Mouse (Mus musculus) neural tube, embryonic 15.5 days (tissue): ENCODE data around the gene Erbb3. TPM values are rescaled to one million over a fixed set of nuclear protein-coding genes. Genes with fewer than 3 reads are reported as not detected.

Source experiments
- ATAC-seq: fragments of 200-750 bp; cut with Nextera tagmentation; 2 replicates; pipeline ENCODE4 v1.8.0; 2017; ENCODE audit warnings: mild to moderate bottlenecking, moderate TSS enrichment, moderate library complexity; ENCODE audit not compliant: low FRiP score
- H3K27ac ChIP-seq: fragments of 300-500 bp; sonication (generic); replicated peaks from 2 replicates; pipeline ENCODE4 v1.5.1; 2015; ENCODE audit warnings: mild to moderate bottlenecking, inconsistent platforms
- H3K27me3 ChIP-seq: fragments of 300-500 bp; sonication (generic); replicated peaks from 2 replicates; pipeline ENCODE4 v1.6.1; 2015; ENCODE audit warnings: inconsistent platforms
- H3K36me3 ChIP-seq: fragments of 300-500 bp; sonication (generic); 2 replicates; pipeline ENCODE4 v1.6.1; 2015; ENCODE audit warnings: inconsistent platforms
- H3K4me1 ChIP-seq: fragments of 300-500 bp; sonication (generic); 2 replicates; pipeline ENCODE4 v1.6.1; 2015; ENCODE audit warnings: inconsistent platforms
- H3K4me2 ChIP-seq: fragments of 300-500 bp; sonication (generic); 2 replicates; pipeline ENCODE4 v1.6.1; 2015; ENCODE audit warnings: inconsistent platforms, mild to moderate bottlenecking, moderate library complexity
- H3K4me3 ChIP-seq: fragments of 300-500 bp; sonication (generic); replicated peaks from 2 replicates; pipeline ENCODE4 v1.5.1; 2015; ENCODE audit warnings: mild to moderate bottlenecking, inconsistent platforms
- H3K9ac ChIP-seq: fragments of 300-500 bp; sonication (generic); replicated peaks from 2 replicates; pipeline ENCODE4 v1.6.1; 2015; ENCODE audit warnings: mild to moderate bottlenecking, inconsistent platforms
- H3K9me3 ChIP-seq: fragments of 300-500 bp; sonication (generic); replicated peaks from 2 replicates; pipeline ENCODE4 v1.6.1; 2016; ENCODE audit warnings: inconsistent platforms
- WGBS: fragments of 180-500 bp; shearing (Covaris S2); methylation state at CpG from one replicate; pipeline ENCODE4 v1.1.7; 2015; ENCODE audit warnings: mixed read lengths; 5-methylcytosine and 5-hydroxymethylcytosine counted together
- microRNA-seq: library from miRNA; unstranded; fragments of <30 nt; microRNA quantifications from one replicate; pipeline ENCODE4, GENCODE M21; 2017
- polyA plus RNA-seq: library from polyadenylated mRNA; unstranded; fragments of >200 nt; fragmentation: Nextera tagmentation; extraction: Ambion mirVana; gene quantifications from 2 replicates; pipeline ENCODE4 v1.2.1, GENCODE M21; 2015

Erbb3 gene
- polyA plus RNA-seq, 1 experiment from 2014 or later, result 3.1 TPM

DNA sequence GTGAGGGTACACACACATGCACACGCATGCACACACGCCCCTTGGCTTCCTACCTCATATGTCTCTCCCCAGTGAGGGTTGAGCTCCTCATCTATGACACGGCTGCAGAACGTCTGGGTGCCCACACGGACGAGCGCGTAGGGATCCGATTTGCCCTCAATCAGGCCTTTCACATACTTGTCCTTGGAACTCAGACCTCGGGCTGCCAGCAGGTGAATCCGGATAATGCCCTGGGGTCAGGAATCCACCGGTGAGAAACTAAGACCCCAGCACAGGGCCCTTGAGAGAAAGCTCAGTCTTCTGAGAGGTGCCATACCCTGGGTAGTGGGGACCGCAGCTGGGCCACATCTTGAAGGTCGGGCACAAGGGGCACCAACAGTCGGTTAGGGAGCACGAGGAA lies 68.9 kb downstream of the Erbb3 start:
- 89% methylated on average over 16 of the region's 16 CpGs for WGBS
- H3K4me3 ChIP-seq, result no peak overlapping the region
- H3K9me3 ChIP-seq, result no peaks in the 10 kb centered on the region
- ATAC-seq, result no peak
- H3K27ac ChIP-seq, result no peak overlapping the region
- H3K36me3 ChIP-seq, result peaks cover 20% of the 10 kb centered on the region
- H3K4me2 ChIP-seq, result no peak overlapping the region
- peaks cover 19% of the 10 kb centered on the region for H3K4me1 ChIP-seq
- H3K27me3 ChIP-seq, result peaks cover 12% of the 10 kb centered on the region; the same call in 1 of the 2 replicates
- no peak overlapping the region for H3K9ac ChIP-seq

DNA sequence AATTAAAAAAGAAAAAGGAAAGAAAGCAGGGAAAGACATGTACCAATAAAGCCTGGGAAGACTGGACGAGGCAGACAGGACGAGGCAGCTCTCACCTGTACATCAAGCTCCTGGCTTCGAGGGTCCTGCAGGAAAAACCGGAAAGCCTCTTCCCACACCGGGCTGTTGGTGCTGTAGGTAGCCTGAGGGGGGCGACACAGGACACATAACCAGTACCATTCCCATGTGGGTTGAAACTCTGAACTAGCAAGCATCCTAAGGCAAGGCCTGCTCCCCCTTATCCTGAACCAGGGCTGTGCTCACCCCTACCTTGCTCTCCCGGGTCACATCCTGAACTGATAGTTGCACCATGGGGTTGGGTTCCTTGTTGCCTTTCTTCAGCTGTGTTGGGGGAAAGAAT lies 70.6 kb downstream of the Erbb3 start:
- Histone ChIP-seq H3K4me2 (no peak overlapping the region), H3K9ac (no peak overlapping the region), H3K36me3 (peaks cover 22% of the 10 kb centered on the region), H3K4me1 (peaks cover 2% of the 10 kb centered on the region; the same call in 1 of the 2 replicates), H3K4me3 (no peak overlapping the region), H3K9me3 (no peaks in the 10 kb centered on the region), H3K27ac (no peak overlapping the region), H3K27me3 (peaks cover 12% of the 10 kb centered on the region; the same call in 1 of the 2 replicates)
- ATAC-seq, result no peak
- WGBS, result 77% methylated on average over 7 of the region's 7 CpGs

Small RNA genes within 50 kb of the gene (microRNA-seq; reads per million reads assigned to microRNA genes)
- gene Gm47275, result not detected
- not detected for gene Mir6917

Other genes starting within 250 kb of the Erbb3 start
- gene Coq10a, start 220.7 kb downstream of the Erbb3 start, polyA plus RNA-seq, result 34.6 and 40.8 TPM in 2 replicates
- 11.2 and 13.1 TPM in 2 replicates for gene Ankrd52, start 212.5 kb downstream of the Erbb3 start, polyA plus RNA-seq
- 0.68 and 4.4 TPM in 2 replicates for gene Slc39a5, start 188.4 kb downstream of the Erbb3 start, polyA plus RNA-seq
- gene Nabp2, start 178.2 kb downstream of the Erbb3 start, polyA plus RNA-seq, result 128 and 133 TPM in 2 replicates
- 78.3 and 80.5 TPM in 2 replicates for gene Rnf41, start 178.0 kb downstream of the Erbb3 start, polyA plus RNA-seq
- gene Smarcc2, start 130.4 kb downstream of the Erbb3 start, polyA plus RNA-seq, result 138 and 149 TPM in 2 replicates
- gene Myl6, start 95.5 kb downstream of the Erbb3 start, polyA plus RNA-seq, result 999 and 1,090 TPM in 2 replicates
- 7.0 and 7.7 TPM in 2 replicates for gene Myl6b, start 91.0 kb downstream of the Erbb3 start, polyA plus RNA-seq
- gene Esyt1, start 63.8 kb downstream of the Erbb3 start, polyA plus RNA-seq, result 20.7 and 30.0 TPM in 2 replicates
- gene Zc3h10, start 41.9 kb downstream of the Erbb3 start, polyA plus RNA-seq, result 16.0 and 16.2 TPM in 2 replicates
- 2,372 and 2,481 TPM in 2 replicates for gene Rpl41, start 40.3 kb downstream of the Erbb3 start, polyA plus RNA-seq
- 121 and 157 TPM in 2 replicates for gene Pa2g4, start 23.7 kb downstream of the Erbb3 start, polyA plus RNA-seq
- gene Rps26, start 37.1 kb upstream of the Erbb3 start, polyA plus RNA-seq, result 381 and 453 TPM in 2 replicates
- gene Ikzf4, start 56.3 kb upstream of the Erbb3 start, polyA plus RNA-seq, result 15.2 and 17.0 TPM in 2 replicates
- 15.7 and 17.0 TPM in 2 replicates for gene Suox, start 84.4 kb upstream of the Erbb3 start, polyA plus RNA-seq
- 103 and 108 TPM in 2 replicates for gene Rab5b, start 106.6 kb upstream of the Erbb3 start, polyA plus RNA-seq
- 0.49 and 1.1 TPM in 2 replicates for gene Pmel, start 114.5 kb upstream of the Erbb3 start, polyA plus RNA-seq
- 16.1 and 33.7 TPM in 2 replicates for gene Cdk2, start 115.4 kb upstream of the Erbb3 start, polyA plus RNA-seq
- 7.7 and 13.2 TPM in 2 replicates for gene Dgka, start 155.2 kb upstream of the Erbb3 start, polyA plus RNA-seq
- gene Pym1, start 158.2 kb upstream of the Erbb3 start, polyA plus RNA-seq, result 41.7 and 42.7 TPM in 2 replicates
- 0.56 and 0.88 TPM in 2 replicates for gene Mmp19, start 201.3 kb upstream of the Erbb3 start, polyA plus RNA-seq
- gene Dnajc14, start 214.4 kb upstream of the Erbb3 start, polyA plus RNA-seq, result 50.6 TPM in 2 replicates
- 14.4 and 16.6 TPM in 2 replicates for gene Tmem198b, start 214.7 kb upstream of the Erbb3 start, polyA plus RNA-seq
- 147 and 153 TPM in 2 replicates for gene Sarnp, start 227.7 kb upstream of the Erbb3 start, polyA plus RNA-seq
- gene Ormdl2, start 232.0 kb upstream of the Erbb3 start, polyA plus RNA-seq, result 23.5 and 34.2 TPM in 2 replicates